Mouse (Mus musculus): ENCODE measurements at regions not wholly inside any gene's neighbourhood (a gene's known extent, or its start where the extent isn't known, plus 50 kb on each side); places are given as distances from the start of the nearest gene placed in this dataset.

GRCm38 (mm10) chr1:186572651-186573050 lies 133.1 kb downstream of the Tgfb2 start:
- no peak for DNase-seq (ENCODE audit: low spot score in 2 of 2)
- intact Hi-C loops (cut with DNase I) = no loop called here

GRCm38 (mm10) chr1:186572092-186572491 lies 133.7 kb downstream of the Tgfb2 start:
- intact Hi-C loops (cut with DNase I) = no loop called here
- no peak for DNase-seq (ENCODE audit: low spot score in 2 of 2)

- DNase-seq (ENCODE audit: low spot score in 2 of 2) = no peak
- intact Hi-C loops (cut with DNase I) = no loop called here
These were observed 137.3 kb downstream of the Tgfb2 start for GRCm38 (mm10) chr1:186568496-186568895.

- intact Hi-C loops (cut with DNase I) = no loop called here
- no peak for DNase-seq (ENCODE audit: low spot score in 2 of 2)
These were observed 137.7 kb downstream of the Tgfb2 start for GRCm38 (mm10) chr1:186568076-186568475.

- no peak for DNase-seq (ENCODE audit: low spot score in 2 of 2)
- intact Hi-C loops (cut with DNase I) = no loop called here
These were observed 138.5 kb downstream of the Tgfb2 start for GRCm38 (mm10) chr1:186567136-186567826.

- intact Hi-C loops (cut with DNase I) = no loop called here
- no peak for DNase-seq (ENCODE audit: low spot score in 2 of 2)
These were observed 143.8 kb downstream of the Tgfb2 start for GRCm38 (mm10) chr1:186562027-186562426.

GRCm38 (mm10) chr1:186555441-186555975 lies 150.3 kb downstream of the Tgfb2 start:
- no peak for DNase-seq (ENCODE audit: low spot score in 2 of 2)
- intact Hi-C loops (cut with DNase I) = no loop called here

- intact Hi-C loops (cut with DNase I) = no loop called here
- no peak for DNase-seq (ENCODE audit: low spot score in 2 of 2)
These were observed 151.2 kb downstream of the Tgfb2 start for GRCm38 (mm10) chr1:186554520-186555010.

GRCm38 (mm10) chr1:186552689-186553088 lies 153.1 kb downstream of the Tgfb2 start:
- intact Hi-C loops (cut with DNase I) = no loop called here

GRCm38 (mm10) chr1:186550265-186550885 lies 155.4 kb downstream of the Tgfb2 start:
- intact Hi-C loops (cut with DNase I) = no loop called here
- no peak for DNase-seq (ENCODE audit: low spot score in 2 of 2)

More at GRCm38 (mm10) chr1:186552689-186553088, 153.1 kb downstream of the Tgfb2 start:
- no peak for DNase-seq (ENCODE audit: low spot score in 2 of 2)

- DNase-seq (ENCODE audit: low spot score in 2 of 2) = no peak
- intact Hi-C loops (cut with DNase I) = loop anchor here (10.0 kb wide), 1 partner anchor 156 kb away; the partner anchor contains the start of gene Tgfb2
These were observed 156.6 kb downstream of the Tgfb2 start for GRCm38 (mm10) chr1:186549207-186549606.

- DNase-seq (ENCODE audit: low spot score in 2 of 2) = no peak
- intact Hi-C loops (cut with DNase I) = loop anchor here (10.0 kb wide), 1 partner anchor 158 kb away; the partner anchor contains the start of gene Tgfb2
These were observed 159.2 kb downstream of the Tgfb2 start for GRCm38 (mm10) chr1:186546386-186547185.

GRCm38 (mm10) chr1:186540070-186540469 lies 165.7 kb downstream of the Tgfb2 start:
- no peak for DNase-seq (ENCODE audit: low spot score in 2 of 2)
- intact Hi-C loops (cut with DNase I) = loop anchor here (10.0 kb wide), 1 partner anchor 165 kb away; the partner anchor contains the start of gene Tgfb2

- intact Hi-C loops (cut with DNase I) = no loop called here
- peak; percentile 7 to 28 for DNase-seq (ENCODE audit: low spot score in 2 of 2)
These were observed 167.6 kb downstream of the Tgfb2 start for GRCm38 (mm10) chr1:186538233-186538632.

GRCm38 (mm10) chr1:186515976-186516375 lies 189.8 kb downstream of the Tgfb2 start:
- no peak for DNase-seq (ENCODE audit: low spot score in 2 of 2)
- intact Hi-C loops (cut with DNase I) = no loop called here

- DNase-seq (ENCODE audit: low spot score in 2 of 2) = no peak
- intact Hi-C loops (cut with DNase I) = no loop called here
These were observed 190.7 kb downstream of the Tgfb2 start for GRCm38 (mm10) chr1:186515071-186515470.

GRCm38 (mm10) chr1:186513861-186514260 lies 191.9 kb downstream of the Tgfb2 start:
- no peak for DNase-seq (ENCODE audit: low spot score in 2 of 2)
- intact Hi-C loops (cut with DNase I) = no loop called here

GRCm38 (mm10) chr1:186510531-186510930 lies 195.3 kb downstream of the Tgfb2 start:
- DNase-seq (ENCODE audit: low spot score in 2 of 2) = no peak
- intact Hi-C loops (cut with DNase I) = no loop called here

- no peak for DNase-seq (ENCODE audit: low spot score in 2 of 2)
- intact Hi-C loops (cut with DNase I) = no loop called here
These were observed 197.4 kb downstream of the Tgfb2 start for GRCm38 (mm10) chr1:186508358-186508757.

GRCm38 (mm10) chr1:186507956-186508355 lies 197.8 kb downstream of the Tgfb2 start:
- DNase-seq (ENCODE audit: low spot score in 2 of 2) = no peak
- intact Hi-C loops (cut with DNase I) = no loop called here
